Mouse (Mus musculus) heart, adult 8-10 months (tissue): ENCODE data around the gene Acat1. TPM values are rescaled to one million over a fixed set of nuclear protein-coding genes. Genes with fewer than 3 reads are reported as not detected.

Experiments
- DNase-seq: peaks from one replicate; pipeline ENCODE4 v3.0.0; 2022; ENCODE audit warnings: low spot score
- total RNA-seq, 4 experiments: library from RNA; stranded (reverse); gene quantifications; 2 replicates each; pipeline ENCODE4 v1.2.4; 2022

Gene Acat1
- total RNA-seq, 4 experiments from 2014 or later, result 313 to 403 (median 351) TPM

- DNase-seq, result no peak
These were observed 74.5 kb downstream of the Acat1 start for GRCm38 (mm10) chr9:53535416-53536320.

Other genes starting within 250 kb of the Acat1 start
- 1 to 10 TPM; 6.5 to 8.1 (median 7.3) TPM for gene Kdelc2, start 226.4 kb downstream of the Acat1 start, total RNA-seq
- gene 4930550C14Rik, start 208.1 kb downstream of the Acat1 start, total RNA-seq, result under 1 TPM in 2 of 4 experiments, not detected in 2; 0.24 to 0.25 TPM
- 10 to 100 TPM in 3 of 4 experiments, 1 to 10 TPM in 1; 9.6 to 12.9 (median 10.8) TPM for gene Atm, start 73.6 kb downstream of the Acat1 start, total RNA-seq
- 1 to 10 TPM; 5.3 to 7.7 (median 6.9) TPM for gene Npat, start 73.3 kb downstream of the Acat1 start, total RNA-seq
- gene Cul5, start 59.6 kb upstream of the Acat1 start, total RNA-seq, result 10 to 100 TPM; 45.1 to 55.8 (median 49.8) TPM
- under 1 TPM in 3 of 4 experiments, not detected in 1; 0.12 to 0.29 (median 0.16) TPM for gene Rab39, start 95.8 kb upstream of the Acat1 start, total RNA-seq
- under 1 TPM in 1 of 4 experiments, not detected in 3; 0.11 TPM for gene Slc35f2, start 161.2 kb upstream of the Acat1 start, total RNA-seq
- 100 to 1,000 TPM in 2 of 4 experiments, 10 to 100 TPM in 2; 73.3 to 116 (median 93.1) TPM for gene Sln, start 239.8 kb upstream of the Acat1 start, total RNA-seq